In the genomic region with DNA sequence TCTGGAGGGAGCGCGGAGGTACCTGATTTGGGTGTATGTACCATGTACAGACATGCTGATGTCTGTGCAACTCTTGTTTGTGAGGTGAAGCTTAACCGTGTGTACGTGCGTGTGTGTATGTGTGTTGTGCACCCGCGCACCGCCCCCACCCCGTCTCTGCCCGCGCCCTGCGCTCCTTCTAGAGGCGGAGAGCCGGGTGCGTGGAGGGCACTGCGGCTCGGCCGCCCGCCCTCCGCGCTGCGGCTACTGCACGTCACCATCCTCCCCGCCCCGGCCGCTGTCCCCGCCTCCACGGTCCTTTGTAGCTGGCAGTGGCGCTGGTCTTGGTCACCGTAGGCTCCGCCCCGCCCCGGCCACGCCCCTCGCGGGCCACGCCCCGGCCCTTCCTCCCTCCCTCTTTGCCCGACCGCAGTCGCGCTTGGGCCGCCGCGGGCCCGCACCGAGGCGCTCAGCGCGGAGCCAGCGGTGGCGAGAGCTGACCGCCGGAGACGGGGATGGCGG, we compare ENCODE assay signal across 7 mouse cellular contexts. TPM values are rescaled to one million over a fixed set of nuclear protein-coding genes. Genes with fewer than 3 reads are reported as not detected.
A peak's percentile ranks its signal among the peaks of the same experiment; 100 is the strongest.
DNase-seq lines count a peak whose midpoint lies in the region; ATAC-seq and TF ChIP-seq lines count a peak whose summit lies in the region.

A gene (plus strand): TSS at position 290 of the 501 bp plus-strand sequence.

- H3K36me3 ChIP-seq in G1E (replicated peaks): no peaks in the 10 kb centered on the region
- no peaks in the 10 kb centered on the region for H3K36me3 ChIP-seq in midbrain, embryonic 16.5 days (ENCODE audit: control insufficient read depth, insufficient read depth, low read length)

- H3K4me3 ChIP-seq in G1E (ENCODE audit: low read depth, low read length): peak within 1 kb of the TSS; percentile 13; the same call in 1 of the 2 replicates
- peak within 1 kb of the TSS; percentile 83 for H3K4me3 ChIP-seq in left cerebral cortex, adult 2 months
- H3K4me3 ChIP-seq in midbrain, embryonic 16.5 days (ENCODE audit: low read depth, low read length): peak within 1 kb of the TSS; percentile 61

- no peak for TF ChIP-seq CTCF in G1E (IDR thresholded peaks at IDR 0.05; ENCODE audit: low read depth, low read length)
- no peak for TF ChIP-seq CTCF in left cerebral cortex, adult 2 months (IDR thresholded peaks at IDR 0.05)

- WGBS in midbrain, embryonic 16.5 days: under 1% methylated on average over 39 of the region's 56 CpGs

- H3K9ac ChIP-seq in midbrain, embryonic 16.5 days (ENCODE audit: low read depth, low read length): peak within 1 kb of the TSS; percentile 89

- H3K9me3 ChIP-seq in G1E (replicated peaks): peaks cover 66% of the 10 kb centered on the region
- no peaks in the 10 kb centered on the region for H3K9me3 ChIP-seq in midbrain, embryonic 16.5 days (replicated peaks; ENCODE audit: control insufficient read depth, low read length, poor library complexity, severe bottlenecking)

- H3K27ac ChIP-seq in left cerebral cortex, adult 2 months: peak within 1 kb of the TSS; percentile 82
- H3K27ac ChIP-seq in midbrain, embryonic 16.5 days (ENCODE audit: low read length): peak within 1 kb of the TSS; percentile 93

- peak; percentile 38 for DNase-seq in CD4-positive, CD25-positive, alpha-beta regulatory T cell, adult 2 months (ENCODE audit: low read depth, low spot score)
- DNase-seq in G1E (ENCODE audit: low spot score): no peak
- DNase-seq in cerebellum, postnatal 10 days: peak; percentile 96 to 98
- DNase-seq in frontal cortex, postnatal 25 days (ENCODE audit: low spot score in 2 of 2): peak; percentile 68 to 71
- peak; percentile 86 to 87 for DNase-seq in left cerebral cortex, adult 2 months (ENCODE audit: extremely low spot score in 1 of 2, low spot score in 2 of 2)
- DNase-seq in spleen, postnatal 4 days (ENCODE audit: low spot score in 2 of 2): no peak

- intact Hi-C loops in left cerebral cortex, adult 2 months (cut with DNase I): loop anchor here (5.0 kb wide), 1 partner anchor 96 kb away; a partner anchor contains a TSS

- peak within 1 kb of the TSS; percentile 88 for H3K4me2 ChIP-seq in midbrain, embryonic 16.5 days (ENCODE audit: low read length)

- no peaks in the 10 kb centered on the region for H3K4me1 ChIP-seq in G1E (ENCODE audit: insufficient read depth, low read depth, low read length)
- peaks cover 17% of the 10 kb centered on the region for H3K4me1 ChIP-seq in midbrain, embryonic 16.5 days (ENCODE audit: control insufficient read depth, insufficient read depth, low read length)

- H3K27me3 ChIP-seq in G1E (ENCODE audit: insufficient read depth, low read length): no peaks in the 10 kb centered on the region
- no peaks in the 10 kb centered on the region for H3K27me3 ChIP-seq in midbrain, embryonic 16.5 days (ENCODE audit: control insufficient read depth, insufficient read depth, low read depth, low read length)

- no peak for ATAC-seq in G1E (ENCODE audit: extremely low read depth, insufficient number of reproducible peaks, low FRiP score, poor library complexity, severe bottlenecking)
- ATAC-seq in midbrain, embryonic 16.5 days: peak; percentile 81

RNA-seq across cellular contexts. Expression of the gene that starts here (rescaled TPM):
- total RNA-seq in G1E (2014; fragmentation: Nextera tagmentation): not detected in 2 replicates
- total RNA-seq in G1E (2017): 0.12 TPM in 1 of 2 replicates, not detected in the other
- polyA plus RNA-seq in G1E (2012): not detected in 2 replicates
- total RNA-seq in left cerebral cortex, adult 2 months (2021): 100 to 1,000 TPM; 186 to 190 TPM
- 977 and 1,010 TPM in 2 replicates for polyA plus RNA-seq in midbrain, embryonic 16.5 days (2015; fragmentation: Nextera tagmentation; extraction: Ambion mirVana)

Comparison
In these comparisons a context has a peak if more than half of its experiments do, and no peak if none do; other contexts are left out.
1. RNA of the gene that starts here (total RNA-seq): 186 to 190 TPM in left cerebral cortex, adult 2 months; 0.12 TPM in G1E; every median in the first group is over 100 times any median in the second.
2. RNA of the gene that starts here (polyA plus RNA-seq): 977 to 1,010 TPM in midbrain, embryonic 16.5 days; not detected in G1E; every median in the first group is over 100 times any median in the second.
3. DNase-seq: peak in CD4-positive, CD25-positive, alpha-beta regulatory T cell, adult 2 months (single experiment), cerebellum, postnatal 10 days (2 of 2), frontal cortex, postnatal 25 days (2 of 2) and left cerebral cortex, adult 2 months (2 of 2); none in G1E (single experiment) and spleen, postnatal 4 days (0 of 2).
4. H3K4me3 ChIP-seq: peak in every context shown above with its lines; median percentile 83 in left cerebral cortex, adult 2 months; 61 in midbrain, embryonic 16.5 days; 13 in G1E.